ENCODE assay signal across 12 mouse cellular contexts in the genomic region with DNA sequence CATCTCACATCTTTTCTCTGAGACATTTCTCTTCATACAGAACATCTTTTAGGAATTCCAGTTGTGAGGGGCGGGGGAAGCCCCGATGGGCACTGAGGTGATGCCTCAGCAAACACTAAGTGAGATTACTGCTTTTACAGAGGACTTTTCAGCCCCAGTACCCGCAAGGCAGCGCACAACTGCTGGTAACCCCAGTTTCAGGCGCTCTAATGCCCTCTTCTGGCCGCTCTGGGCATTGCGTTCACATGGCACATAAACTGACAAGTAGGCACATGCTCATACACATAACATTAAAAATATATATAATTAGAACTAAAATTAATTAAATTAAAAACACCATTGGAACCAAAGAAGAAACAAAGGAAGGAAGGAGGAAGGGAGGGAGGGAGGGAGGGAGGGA. TPM values are rescaled to one million over a fixed set of nuclear protein-coding genes. Genes with fewer than 3 reads are reported as not detected.
A peak's percentile ranks its signal among the peaks of the same experiment; 100 is the strongest.
DNase-seq lines count a peak whose midpoint lies in the region; ATAC-seq and TF ChIP-seq lines count a peak whose summit lies in the region.
"Had no signal": no experiment of that assay in that cellular context is flagged by ENCODE, and none has a peak within 500 bp of the region (broad histone marks: within the 10 kb centered on the region; RNA-seq: fewer than 3 reads in every experiment).

No protein-coding gene starts in this region.

- no peak overlapping the region for H3K27ac ChIP-seq in left cerebral cortex, adult 2 months

- H3K27me3 ChIP-seq in Patski: no peaks in the 10 kb centered on the region

- in situ Hi-C loops in Patski (cut with MboI; ENCODE audit: low pct_unique_long_range_greater_than_20kb): no loop called here

- POLR2A ChIA-PET in Patski (lab: Charles Lee): interaction anchor here (0.6 kb wide), 1 partner anchor 13 kb away, joined by 3 read pairs; no protein-coding TSS in a partner anchor

- DNase-seq in adrenal gland, postnatal 10 days: peak; percentile 24
- no peak for DNase-seq in adrenal gland, adult (ENCODE audit: inconsistent age in 2 of 2, low spot score in 1 of 2)
- no peak for DNase-seq in left cerebral cortex, adult 2 months (ENCODE audit: extremely low spot score in 1 of 2, low spot score in 2 of 2)
- no peak for DNase-seq in left cerebral cortex, adult 18-20 months (ENCODE audit: low spot score in 2 of 2)
- no peak for DNase-seq in Patski (ENCODE audit: low read depth, low spot score)
- DNase-seq in lung, postnatal 36 days: peak; percentile 5
- no peak for DNase-seq in cerebellum, adult 9-10 months
- no peak for DNase-seq in cerebellum, adult 11-12 months
- DNase-seq: cerebellum, adult 9-11 months; gastrocnemius, postnatal 36 days had no signal

- no peak overlapping the region for H3K4me3 ChIP-seq in left cerebral cortex, adult 2 months
- H3K4me3 ChIP-seq: myocyte had no signal

- TF ChIP-seq CTCF in left cerebral cortex, adult 2 months (IDR thresholded peaks at IDR 0.05): peak; percentile 18
- TF ChIP-seq CTCF in Patski (IDR thresholded peaks at IDR 0.05): peak; percentile 49

- intact Hi-C loops in left cerebral cortex, adult 2 months (cut with DNase I): no loop called here

- CTCF ChIA-PET in Patski (lab: Charles Lee): no interaction called here

- ATAC-seq in Patski: no peak

RNA-seq across cellular contexts. Expression of a gene that starts 29.8 kb away (rescaled TPM):
- not detected for total RNA-seq in adrenal gland, postnatal 10 days (2021)
- total RNA-seq in left cerebral cortex, adult 2 months (2021): not detected
- under 1 TPM in 1 of 2 experiments, not detected in 1; 0.12 TPM for total RNA-seq in left cerebral cortex, adult 18-20 months (2021)
- not detected for polyA plus RNA-seq in Patski (2021)
- total RNA-seq: gastrocnemius, postnatal 36 days had no signal
- polyA plus RNA-seq: C2C12, myocyte had no signal

Comparison
In these comparisons a context has a peak if more than half of its experiments do, and no peak if none do; other contexts are left out.
1. DNase-seq: peak in adrenal gland, postnatal 10 days (single experiment) and lung, postnatal 36 days (single experiment); none in adrenal gland, adult (0 of 2), left cerebral cortex, adult 2 months (0 of 2), left cerebral cortex, adult 18-20 months (0 of 2), Patski (single experiment), cerebellum, adult 9-10 months (single experiment) and cerebellum, adult 11-12 months (single experiment).